Mouse (Mus musculus): ENCODE measurements around the gene Pex7. TPM values are rescaled to one million over a fixed set of nuclear protein-coding genes. Genes with fewer than 3 reads are reported as not detected.
"Not testable (repeated sequence)": the region's sequence is repeated elsewhere in the genome, so short reads cannot be mapped to it uniquely, and the experiment has no call there.

Pex7 gene
- total RNA-seq, 2 experiments from 2014 or later = 19.5 to 47.6 TPM

- no peak for ATAC-seq (ENCODE audit: poor library complexity, severe bottlenecking)
Observed at GRCm38 (mm10) chr10:19934384-19935294, 27.1 kb upstream of the Pex7 start, which contains the start of gene Map3k5. TSS of gene Map3k5 (plus strand) at chr10:19934472.

GRCm38 (mm10) chr10:19933511-19934383 lies 26.3 kb upstream of the Pex7 start:
- ATAC-seq (ENCODE audit: poor library complexity, severe bottlenecking) = peak; percentile 86

- ATAC-seq (ENCODE audit: poor library complexity, severe bottlenecking) = no peak
Observed at GRCm38 (mm10) chr10:19932986-19933385, 25.5 kb upstream of the Pex7 start.

GRCm38 (mm10) chr10:19928205-19928604 lies 20.7 kb upstream of the Pex7 start:
- no peak for ATAC-seq (ENCODE audit: poor library complexity, severe bottlenecking)

- ATAC-seq (ENCODE audit: poor library complexity, severe bottlenecking) = not testable (repeated sequence)
Observed at GRCm38 (mm10) chr10:19926391-19926897, 19.0 kb upstream of the Pex7 start.

GRCm38 (mm10) chr10:19924256-19924655 lies 16.8 kb upstream of the Pex7 start:
- ATAC-seq (ENCODE audit: poor library complexity, severe bottlenecking) = no peak

GRCm38 (mm10) chr10:19922410-19922809 lies 14.9 kb upstream of the Pex7 start:
- ATAC-seq (ENCODE audit: poor library complexity, severe bottlenecking) = no peak

GRCm38 (mm10) chr10:19915301-19915700 lies 7.8 kb upstream of the Pex7 start:
- peak; percentile 90 for ATAC-seq (ENCODE audit: poor library complexity, severe bottlenecking)

- ATAC-seq (ENCODE audit: poor library complexity, severe bottlenecking) = peak; percentile 86
Observed at GRCm38 (mm10) chr10:19913806-19914205, 6.3 kb upstream of the Pex7 start.

- no peak for ATAC-seq (ENCODE audit: poor library complexity, severe bottlenecking)
Observed at GRCm38 (mm10) chr10:19911583-19911982, 4.1 kb upstream of the Pex7 start.

- no peak for ATAC-seq (ENCODE audit: poor library complexity, severe bottlenecking)
Observed at GRCm38 (mm10) chr10:19910516-19910915, 3.0 kb upstream of the Pex7 start.

- no peak for ATAC-seq (ENCODE audit: poor library complexity, severe bottlenecking)
Observed at GRCm38 (mm10) chr10:19908076-19908475, 587 bp upstream of the Pex7 start.

- ATAC-seq (ENCODE audit: poor library complexity, severe bottlenecking) = no peak
Observed at GRCm38 (mm10) chr10:19904077-19904820, 3.2 kb downstream of the Pex7 start.

- no peak for ATAC-seq (ENCODE audit: poor library complexity, severe bottlenecking)
Observed at GRCm38 (mm10) chr10:19901992-19902391, 5.5 kb downstream of the Pex7 start.

GRCm38 (mm10) chr10:19900191-19900590 lies 7.3 kb downstream of the Pex7 start:
- ATAC-seq (ENCODE audit: poor library complexity, severe bottlenecking) = no peak

GRCm38 (mm10) chr10:19893976-19894375 lies 13.5 kb downstream of the Pex7 start:
- peak; percentile 47; the same call in 1 of the 2 replicates for ATAC-seq (ENCODE audit: poor library complexity, severe bottlenecking)

GRCm38 (mm10) chr10:19893146-19893545 lies 14.3 kb downstream of the Pex7 start:
- ATAC-seq (ENCODE audit: poor library complexity, severe bottlenecking) = no peak

GRCm38 (mm10) chr10:19891686-19892085 lies 15.8 kb downstream of the Pex7 start:
- ATAC-seq (ENCODE audit: poor library complexity, severe bottlenecking) = no peak

- ATAC-seq (ENCODE audit: poor library complexity, severe bottlenecking) = no peak
Observed at GRCm38 (mm10) chr10:19889908-19890307, 17.6 kb downstream of the Pex7 start.

GRCm38 (mm10) chr10:19886249-19886648 lies 21.2 kb downstream of the Pex7 start:
- 0 out of 2 replicates have a peak, but pooled peaks have one; percentile 54 for ATAC-seq (ENCODE audit: poor library complexity, severe bottlenecking)
